Mouse (Mus musculus): ENCODE measurements around the gene Ccdc141.
"Not testable (repeated sequence)": the region's sequence is repeated elsewhere in the genome, so short reads cannot be mapped to it uniquely, and the experiment has no call there.

The Ccdc141 gene

DNA sequence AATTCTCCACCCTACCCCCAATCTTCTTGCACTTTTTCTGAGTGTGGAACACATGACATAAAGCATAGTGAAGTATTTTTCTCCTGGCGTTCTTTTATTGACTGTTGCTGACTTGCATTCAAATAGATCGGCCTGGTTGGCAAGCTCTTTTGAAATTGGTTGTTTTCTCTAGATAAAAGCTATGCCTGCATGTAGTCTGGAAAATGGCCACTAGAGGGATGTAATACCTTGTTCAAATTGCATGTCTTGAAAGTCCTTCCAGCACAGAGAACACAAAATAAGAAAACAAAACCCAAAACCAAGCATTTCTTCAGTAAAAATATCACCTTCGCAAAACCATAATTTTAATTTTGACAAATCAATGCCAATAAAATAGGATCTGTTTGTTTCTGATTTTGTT is 108.6 kb downstream of the Ccdc141 start:
- DNase-seq (ENCODE audit: low spot score) = no peak

GRCm38 (mm10) chr2:77059596-77059995 is 110.8 kb downstream of the Ccdc141 start:
- no peak for DNase-seq (ENCODE audit: low spot score)

- DNase-seq (ENCODE audit: low spot score) = no peak
Observed at GRCm38 (mm10) chr2:77056367-77056766, 114.1 kb downstream of the Ccdc141 start.

DNA sequence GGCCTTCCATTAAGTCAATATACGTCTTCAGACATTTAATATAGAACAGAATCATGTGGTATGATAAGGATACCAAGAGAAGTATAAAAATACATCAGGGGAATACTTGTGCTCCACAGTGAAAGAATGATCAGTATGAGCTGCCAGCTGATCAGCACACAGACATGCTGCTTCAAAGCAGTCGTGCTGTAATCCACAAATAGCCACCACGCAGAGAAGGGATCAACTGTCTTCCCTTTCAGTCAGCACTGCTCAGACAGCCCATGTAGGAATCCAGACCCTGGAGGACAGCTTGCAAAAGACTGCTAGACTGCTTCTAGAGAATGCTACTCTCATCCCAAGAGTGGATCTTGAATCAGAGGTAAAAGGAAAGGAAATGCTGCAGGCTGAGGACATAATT is 127.5 kb downstream of the Ccdc141 start:
- no peak for DNase-seq (ENCODE audit: low spot score)

GRCm38 (mm10) chr2:77039683-77040082 is 130.8 kb downstream of the Ccdc141 start:
- DNase-seq (ENCODE audit: low spot score) = no peak

GRCm38 (mm10) chr2:77039281-77039680 is 131.2 kb downstream of the Ccdc141 start:
- no peak for DNase-seq (ENCODE audit: low spot score)

- DNase-seq (ENCODE audit: low spot score) = no peak
Observed at GRCm38 (mm10) chr2:77037211-77037610, 133.2 kb downstream of the Ccdc141 start.

DNA sequence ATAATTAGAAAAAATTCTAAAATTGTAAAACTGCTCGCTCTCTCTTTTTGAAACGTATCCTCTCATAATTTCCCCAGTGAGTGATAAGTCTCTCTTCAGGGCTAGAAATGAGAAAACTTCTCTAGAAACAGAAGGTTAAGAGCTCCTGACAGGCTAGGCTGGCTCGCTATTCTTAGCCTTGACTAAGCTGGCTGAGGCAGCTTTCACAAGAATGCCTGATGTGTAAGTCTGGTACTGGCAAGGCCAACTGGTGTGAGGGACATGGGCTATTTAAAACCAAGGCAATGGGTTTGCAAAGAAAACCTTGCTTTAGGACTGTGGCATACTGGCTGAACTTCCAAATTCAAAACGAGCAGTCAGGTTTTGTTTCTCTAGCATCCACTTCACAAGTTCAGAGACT is 136.3 kb downstream of the Ccdc141 start:
- DNase-seq (ENCODE audit: low spot score) = no peak

DNA sequence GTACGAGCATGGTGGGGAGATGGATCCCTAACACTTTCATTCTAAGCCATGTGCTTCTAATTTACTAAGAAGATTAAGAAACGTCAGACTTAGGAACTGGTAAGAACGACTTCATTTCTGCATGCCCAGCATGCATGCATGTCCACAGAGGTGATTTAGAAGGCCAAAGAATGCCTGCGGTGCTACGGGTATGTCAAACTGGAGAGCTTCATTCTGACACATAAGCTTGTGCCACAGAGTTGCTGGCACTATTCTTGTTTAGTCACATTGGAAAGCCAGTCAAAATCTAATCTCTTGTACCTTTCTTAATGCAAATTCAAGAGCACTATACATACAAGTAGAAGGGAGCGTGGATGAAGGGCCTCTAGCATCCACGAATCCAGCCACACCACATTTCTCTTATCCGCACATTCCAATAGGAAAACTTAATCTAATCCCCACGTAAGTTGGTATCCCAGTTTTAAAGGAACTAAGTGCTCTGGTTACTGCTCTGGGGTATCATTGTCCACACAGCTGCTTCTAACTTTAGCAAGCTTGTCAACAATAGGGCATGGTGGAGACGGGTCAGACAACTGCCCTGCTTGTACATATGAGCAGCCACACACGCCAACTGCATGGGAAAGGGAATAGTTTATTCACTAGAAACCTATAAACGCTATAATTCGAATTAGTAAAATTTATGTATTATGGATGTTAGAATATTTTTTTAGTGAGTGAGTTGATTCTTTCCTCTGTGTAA is 136.9 kb downstream of the Ccdc141 start:
- DNase-seq (ENCODE audit: low spot score) = no peak

- no peak for DNase-seq (ENCODE audit: low spot score)
Observed at GRCm38 (mm10) chr2:77020649-77021048, 149.8 kb downstream of the Ccdc141 start.

DNA sequence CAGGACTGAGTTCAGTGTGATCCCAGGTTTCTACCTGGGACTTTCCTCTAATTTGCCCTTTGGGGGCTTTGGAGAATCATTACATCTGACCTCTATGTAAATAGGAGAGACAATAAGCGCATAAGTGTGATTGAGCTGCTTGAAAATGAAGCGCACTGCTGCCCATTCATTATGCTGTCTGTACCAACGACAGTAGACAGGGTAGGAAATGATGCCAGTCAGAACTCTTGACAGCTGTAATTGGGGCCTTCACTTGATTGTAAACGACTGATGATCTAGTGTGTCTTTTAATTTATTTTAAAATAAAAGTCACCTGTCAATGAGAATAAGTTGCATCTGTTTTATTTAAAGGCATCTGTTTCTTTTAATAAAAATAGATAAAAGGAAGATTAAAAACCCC is 152.7 kb downstream of the Ccdc141 start:
- no peak for DNase-seq (ENCODE audit: low spot score)

DNA sequence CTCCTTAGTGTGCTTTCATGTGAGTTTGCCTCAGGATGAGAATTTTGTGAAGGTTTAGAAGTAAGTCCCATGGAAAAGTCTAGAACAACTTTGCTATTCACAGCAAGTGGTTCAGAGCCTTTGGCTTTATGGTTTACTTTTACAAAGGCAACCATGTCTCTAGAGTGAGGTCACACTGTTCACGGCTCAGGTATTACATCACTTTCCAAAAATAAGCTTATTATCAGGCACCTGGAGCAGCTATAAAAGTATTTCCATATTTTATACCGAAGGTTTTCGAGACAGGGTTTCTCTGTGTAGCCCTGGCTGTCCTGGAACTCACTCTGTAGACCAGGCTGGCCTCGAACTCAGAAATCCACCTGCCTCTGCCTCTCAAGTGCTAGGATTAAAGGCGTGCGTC is 157.0 kb downstream of the Ccdc141 start:
- not testable (repeated sequence) for DNase-seq (ENCODE audit: low spot score)

- no peak for DNase-seq (ENCODE audit: low spot score)
Observed at GRCm38 (mm10) chr2:77011981-77012380, 158.5 kb downstream of the Ccdc141 start.

GRCm38 (mm10) chr2:77007015-77007414 is 163.4 kb downstream of the Ccdc141 start:
- DNase-seq (ENCODE audit: low spot score) = no peak

GRCm38 (mm10) chr2:77003148-77003547 is 167.3 kb downstream of the Ccdc141 start:
- DNase-seq (ENCODE audit: low spot score) = no peak

- no peak for DNase-seq (ENCODE audit: low spot score)
Observed at GRCm38 (mm10) chr2:76998351-76998750, 172.1 kb downstream of the Ccdc141 start.

DNA sequence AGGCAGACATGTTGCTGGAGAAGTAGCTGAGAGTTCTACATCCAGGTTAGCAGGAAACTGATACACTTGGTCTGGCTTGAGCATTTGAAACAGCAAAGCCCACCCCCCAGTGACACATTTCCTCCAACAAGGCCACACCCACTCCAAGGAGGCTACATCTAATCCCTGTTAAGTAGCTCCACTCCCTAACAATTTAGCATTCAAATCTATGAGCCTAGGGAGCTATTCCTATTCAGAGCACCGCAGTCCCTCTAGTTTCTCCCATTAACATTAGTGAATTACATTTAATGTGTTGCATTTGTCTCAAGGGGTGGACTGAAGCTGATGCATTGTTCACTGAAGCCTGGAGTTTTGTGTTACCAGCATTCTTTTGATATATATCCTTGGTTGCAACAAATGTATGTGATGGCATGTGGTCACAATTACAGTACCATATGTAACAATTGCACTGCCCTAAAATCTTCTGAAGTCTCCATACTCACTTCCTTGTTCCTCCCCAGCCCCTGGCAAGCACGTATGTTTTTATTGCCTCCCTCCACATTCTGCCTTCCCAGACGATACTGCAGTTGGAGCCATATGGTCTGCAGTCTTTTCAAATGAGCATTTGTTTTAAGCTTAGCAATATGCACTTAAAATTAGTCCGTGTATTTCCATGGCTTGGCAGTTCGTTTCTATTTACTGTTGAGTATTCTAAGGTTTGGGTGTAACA is 177.8 kb downstream of the Ccdc141 start:
- no peak for DNase-seq (ENCODE audit: low spot score)

- DNase-seq (ENCODE audit: low spot score) = no peak
Observed at GRCm38 (mm10) chr2:76987317-76987716, 183.1 kb downstream of the Ccdc141 start.

- DNase-seq (ENCODE audit: low spot score) = no peak
Observed at GRCm38 (mm10) chr2:76984384-76984783, 186.1 kb downstream of the Ccdc141 start.

DNA sequence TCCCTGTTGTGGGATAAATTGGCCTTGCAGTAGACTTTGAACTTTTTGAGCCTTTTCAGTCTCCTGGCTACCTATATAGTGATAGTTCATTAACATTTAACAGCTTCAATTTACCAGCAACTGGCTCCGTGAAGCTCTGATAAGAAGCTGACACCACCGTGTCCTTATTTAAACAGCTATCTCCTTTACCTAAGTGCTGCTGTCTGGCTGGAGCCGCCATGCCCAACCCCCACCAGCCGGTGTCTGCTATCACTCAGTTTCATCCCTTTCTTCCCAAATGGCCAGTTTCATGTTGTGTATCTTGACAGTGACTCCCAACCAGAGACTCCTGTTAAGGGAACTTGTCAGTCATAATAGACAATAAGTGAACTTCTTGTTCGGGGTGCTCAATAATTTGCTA is 186.8 kb downstream of the Ccdc141 start:
- no peak for DNase-seq (ENCODE audit: low spot score)

- no peak for DNase-seq (ENCODE audit: low spot score)
Observed at GRCm38 (mm10) chr2:76982391-76983145, 187.9 kb downstream of the Ccdc141 start, which contains the start of gene Ttn. Ttn (minus strand) TSS chr2:76982547.

- no peak for DNase-seq (ENCODE audit: low spot score)
Observed at GRCm38 (mm10) chr2:76981717-76982116, 188.7 kb downstream of the Ccdc141 start.

GRCm38 (mm10) chr2:76980146-76980545 is 190.3 kb downstream of the Ccdc141 start:
- no peak for DNase-seq (ENCODE audit: low spot score)
